Mouse (Mus musculus) cortical plate, adult 2 months (tissue): ENCODE data around the gene Hormad2.

Experiments used
- CTCF ChIP-seq: fragments of 200-500 bp; IDR thresholded peaks from 2 replicates; pipeline ENCODE4 v1.5.1; 2011; ENCODE audit warnings: mild to moderate bottlenecking, control low read depth, low read length; ENCODE audit not compliant: insufficient read depth; ENCODE audit errors: extremely low read depth
- POLR2A ChIP-seq: fragments of 200-500 bp; IDR thresholded peaks from 2 replicates; pipeline ENCODE4 v1.6.1; 2011; ENCODE audit warnings: mild to moderate bottlenecking, low read length, control low read depth; ENCODE audit not compliant: insufficient read depth; ENCODE audit errors: extremely low read depth

DNA sequence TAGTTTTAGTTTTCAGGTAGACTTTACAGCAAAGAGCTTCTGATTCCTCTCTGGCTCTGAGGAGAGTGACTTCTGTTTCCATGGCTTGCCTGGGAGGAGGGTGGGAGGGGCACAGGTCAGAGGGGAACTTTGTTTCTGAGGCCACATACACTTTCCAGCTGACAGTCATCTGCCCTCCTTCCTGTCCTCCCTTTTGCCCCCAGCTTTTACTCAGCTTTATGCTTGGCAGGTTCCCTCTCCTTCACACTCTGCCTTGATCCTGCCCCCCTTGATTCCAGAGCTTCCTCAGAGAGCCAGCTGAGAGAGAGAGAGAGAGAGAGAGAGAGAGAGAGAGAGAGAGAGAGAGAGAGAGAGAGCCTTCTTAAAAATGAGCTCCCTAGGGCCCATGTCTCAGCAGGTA is 30.3 kb upstream of the Hormad2 start:
- TF ChIP-seq POLR2A (no peak), CTCF (no peak)
